Mouse (Mus musculus) kidney, embryonic 14.5 days (tissue): ENCODE measurements around the gene Tceanc2. TPM values are rescaled to one million over a fixed set of nuclear protein-coding genes. Genes with fewer than 3 reads are reported as not detected.
A peak's percentile ranks its signal among the peaks of the same experiment; 100 is the strongest.

Source experiments
- ATAC-seq: fragments of 200-750 bp; cut with Nextera tagmentation; 2 replicates; pipeline ENCODE4 v1.8.0; 2017; ENCODE audit warnings: moderate number of reproducible peaks, mild to moderate bottlenecking, moderate TSS enrichment, moderate library complexity; ENCODE audit not compliant: low FRiP score, low TSS enrichment
- H3K27ac ChIP-seq: fragments of 300-500 bp; sonication (generic); 2 replicates; pipeline ENCODE4 v1.5.1; 2014; ENCODE audit warnings: low read depth, mild to moderate bottlenecking, low read length, moderate library complexity, mixed read lengths
- H3K27me3 ChIP-seq: fragments of 300-500 bp; sonication (generic); 2 replicates; pipeline ENCODE4 v1.6.1; 2014; ENCODE audit warnings: mild to moderate bottlenecking, low read length; ENCODE audit not compliant: control insufficient read depth, insufficient read depth
- H3K36me3 ChIP-seq: fragments of 300-500 bp; sonication (generic); 2 replicates; pipeline ENCODE4 v1.6.1; 2014; ENCODE audit warnings: low read length, mixed read lengths; ENCODE audit not compliant: control insufficient read depth, insufficient read depth
- H3K4me1 ChIP-seq: fragments of 300-500 bp; sonication (generic); 2 replicates; pipeline ENCODE4 v1.6.1; 2014; ENCODE audit warnings: low read length, mixed read lengths; ENCODE audit not compliant: control insufficient read depth, insufficient read depth
- H3K4me2 ChIP-seq: fragments of 300-500 bp; sonication (generic); replicated peaks from 2 replicates; pipeline ENCODE4 v1.6.1; 2014; ENCODE audit warnings: low read depth, mild to moderate bottlenecking, low read length
- H3K4me3 ChIP-seq: fragments of 300-500 bp; sonication (generic); 2 replicates; pipeline ENCODE4 v1.5.1; 2014; ENCODE audit warnings: mild to moderate bottlenecking, low read length
- H3K9ac ChIP-seq: fragments of 300-500 bp; sonication (generic); 2 replicates; pipeline ENCODE4 v1.6.1; 2014; ENCODE audit warnings: low read depth, mild to moderate bottlenecking, low read length, moderate library complexity
- H3K9me3 ChIP-seq: fragments of 300-500 bp; sonication (generic); 2 replicates; pipeline ENCODE4 v1.6.1; 2016; ENCODE audit warnings: low read length; ENCODE audit not compliant: control insufficient read depth
- WGBS: fragments of 180-500 bp; shearing (Covaris S2); extraction: QIAGEN DNeasy Blood & Tissue Kit; methylation state at CpG from one replicate; pipeline ENCODE4 v1.1.7; 2014; 5-methylcytosine and 5-hydroxymethylcytosine counted together
- polyA plus RNA-seq: library from polyadenylated mRNA; unstranded; fragments of >200 nt; fragmentation: Nextera tagmentation; extraction: Ambion mirVana; gene quantifications from 2 replicates; pipeline ENCODE4 v1.2.1, GENCODE M21; 2014

Gene Tceanc2
- polyA plus RNA-seq, 1 experiment from 2014 or later = 39.3 TPM

DNA sequence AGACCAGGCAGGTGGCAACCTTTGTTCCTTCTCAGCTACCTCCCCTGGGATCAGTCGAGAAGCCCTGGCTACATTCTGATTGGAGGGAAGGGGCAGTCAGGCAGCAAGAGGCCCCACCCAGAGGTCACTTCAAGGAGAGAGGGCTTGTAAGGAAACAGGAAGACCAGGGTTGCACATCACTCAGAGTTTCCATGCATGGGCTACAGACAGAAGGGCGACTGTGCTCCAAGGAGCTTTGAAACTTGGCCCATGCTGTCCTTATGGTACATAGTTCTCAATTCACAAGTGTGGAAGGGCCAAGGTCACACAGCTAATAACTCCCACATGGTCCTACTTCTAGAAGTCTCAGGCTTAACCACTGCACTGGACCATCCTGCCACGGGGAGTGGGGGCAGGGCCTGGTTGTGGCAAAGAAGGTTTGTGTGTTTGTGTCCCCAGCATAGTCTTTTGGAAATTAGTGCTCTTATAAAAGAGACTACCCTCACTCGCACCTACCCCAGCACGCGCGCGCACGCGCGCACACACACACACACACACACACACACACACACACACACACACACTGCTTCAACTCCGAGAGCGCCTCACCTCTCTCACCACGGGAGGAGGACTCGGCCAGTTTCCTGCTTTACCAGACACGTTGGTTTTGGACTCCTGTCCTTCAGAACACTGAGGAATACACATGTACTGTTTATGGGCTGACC lies 84.3 kb downstream of the Tceanc2 start:
- ATAC-seq = no peak
- Histone ChIP-seq H3K27ac (no peak overlapping the region), H3K4me3 (no peak overlapping the region), H3K36me3 (no peaks in the 10 kb centered on the region), H3K9ac (no peak overlapping the region), H3K9me3 (no peaks in the 10 kb centered on the region), H3K27me3 (no peaks in the 10 kb centered on the region), H3K4me2 (no peak overlapping the region), H3K4me1 (no peaks in the 10 kb centered on the region)
- 74% methylated on average over 15 of the region's 16 CpGs for WGBS

DNA sequence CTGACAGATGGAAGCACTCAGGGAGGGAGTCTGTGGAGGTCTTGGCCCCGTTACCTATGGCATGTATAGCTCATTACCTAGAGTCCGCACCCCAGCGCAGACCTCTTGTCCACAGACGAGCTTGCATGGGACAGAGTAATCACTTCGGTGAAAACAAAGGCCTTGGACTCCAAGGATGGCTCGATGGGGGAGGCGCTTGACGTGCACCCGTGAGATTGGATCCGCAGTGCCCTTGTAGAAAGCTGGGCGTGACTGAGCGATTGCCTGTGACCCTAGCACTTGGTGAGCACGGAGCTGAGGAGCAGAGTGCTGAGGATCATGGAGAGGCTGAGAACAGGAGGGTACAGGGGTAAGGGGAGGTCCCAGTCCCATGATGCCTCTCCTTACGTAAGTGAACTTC lies 87.2 kb downstream of the Tceanc2 start:
- no peaks in the 10 kb centered on the region for H3K4me1 ChIP-seq

DNA sequence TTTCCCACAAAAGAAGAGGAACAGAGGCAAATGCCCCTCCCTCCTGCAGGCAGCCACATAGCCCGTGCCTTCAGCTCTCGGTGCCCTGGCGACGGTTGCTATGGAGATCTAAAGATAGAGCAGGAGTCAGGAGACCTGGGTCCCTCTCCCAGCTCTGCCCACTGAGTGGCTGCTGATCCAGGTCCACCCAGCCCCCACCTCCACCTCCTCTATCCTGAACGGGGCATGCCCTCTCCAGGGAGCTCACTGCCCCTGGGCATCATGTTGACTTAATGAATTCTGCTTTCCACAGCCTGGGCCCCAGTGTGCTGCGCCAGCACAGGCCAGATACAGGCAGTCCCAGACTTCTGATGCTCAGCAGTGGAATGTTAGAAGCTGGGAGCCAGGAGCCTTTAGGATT lies 94.1 kb downstream of the Tceanc2 start:
- Histone ChIP-seq H3K9me3 (no peaks in the 10 kb centered on the region), H3K27ac (0 out of 2 replicates have a peak overlapping the region, but pooled peaks have one; percentile 24), H3K4me3 (no peak overlapping the region), H3K36me3 (no peaks in the 10 kb centered on the region), H3K9ac (no peak overlapping the region), H3K27me3 (no peaks in the 10 kb centered on the region), H3K4me1 (peaks cover 15% of the 10 kb centered on the region; the same call in 1 of the 2 replicates), H3K4me2 (no peak overlapping the region)
- peak; percentile 84 for ATAC-seq
- 23% methylated on average over 6 of the region's 6 CpGs for WGBS

More for the DNA sequence above, 87.2 kb downstream of the Tceanc2 start:
- WGBS = 66% methylated on average over 14 of the region's 14 CpGs
- Histone ChIP-seq H3K9ac (no peak overlapping the region), H3K27ac (no peak overlapping the region), H3K9me3 (no peaks in the 10 kb centered on the region), H3K4me3 (no peak overlapping the region), H3K27me3 (no peaks in the 10 kb centered on the region), H3K36me3 (no peaks in the 10 kb centered on the region), H3K4me2 (no peak overlapping the region)
- ATAC-seq = no peak

DNA sequence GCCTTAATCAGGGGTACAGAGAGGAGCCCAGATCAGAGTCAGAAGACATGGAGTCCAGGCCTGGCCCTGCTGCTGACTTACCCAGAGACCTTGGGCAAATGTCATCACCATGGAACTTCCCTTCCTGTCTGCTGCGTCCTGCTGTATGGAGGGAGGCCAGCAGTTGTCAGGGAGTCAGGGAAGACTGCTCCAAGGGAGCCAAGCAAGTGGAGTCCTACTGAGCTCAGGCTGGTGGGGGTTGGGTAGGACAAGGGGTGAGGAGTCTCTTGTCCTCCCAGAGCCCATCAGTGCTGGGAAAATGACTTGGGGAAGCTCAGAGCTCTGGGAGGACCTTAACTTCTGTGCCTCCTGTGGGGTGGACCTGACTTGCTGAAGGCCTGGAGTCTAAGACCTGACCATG lies 94.6 kb downstream of the Tceanc2 start:
- H3K4me2 ChIP-seq = no peak overlapping the region
- H3K27me3 ChIP-seq = no peaks in the 10 kb centered on the region
- WGBS = 46% methylated on average over 1 of the region's 1 CpGs
- no peaks in the 10 kb centered on the region for H3K9me3 ChIP-seq
- ATAC-seq = 0 out of 2 replicates have a peak, but pooled peaks have one; percentile 10
- no peaks in the 10 kb centered on the region for H3K36me3 ChIP-seq
- H3K4me1 ChIP-seq = peaks cover 15% of the 10 kb centered on the region; the same call in 1 of the 2 replicates
- no peak overlapping the region for H3K27ac ChIP-seq
- H3K4me3 ChIP-seq = no peak overlapping the region
- no peak overlapping the region for H3K9ac ChIP-seq

Other genes starting within 250 kb of the Tceanc2 start
- 108 and 125 TPM in 2 replicates for gene Mrpl37, start 112.2 kb downstream of the Tceanc2 start, polyA plus RNA-seq
- gene Cyb5rl, start 112.1 kb downstream of the Tceanc2 start, polyA plus RNA-seq = 5.5 and 7.7 TPM in 2 replicates
- gene Cdcp2, start 82.2 kb downstream of the Tceanc2 start, polyA plus RNA-seq = 0.12 TPM in 1 of 2 replicates, not detected in the other
- 345 and 420 TPM in 2 replicates for gene Tmem59, start 717 bp downstream of the Tceanc2 start, polyA plus RNA-seq
- gene Ldlrad1, start 30.1 kb upstream of the Tceanc2 start, polyA plus RNA-seq = not detected in 2 replicates
- gene Lrrc42, start 74.4 kb upstream of the Tceanc2 start, polyA plus RNA-seq = 101 and 113 TPM in 2 replicates
- gene Hspb11, start 74.5 kb upstream of the Tceanc2 start, polyA plus RNA-seq = 39.6 and 56.6 TPM in 2 replicates
- gene Dio1, start 128.1 kb upstream of the Tceanc2 start, polyA plus RNA-seq = 0.38 TPM in 1 of 2 replicates, not detected in the other
- 44.6 and 51.4 TPM in 2 replicates for gene Yipf1, start 135.2 kb upstream of the Tceanc2 start, polyA plus RNA-seq
- 26.4 and 48.9 TPM in 2 replicates for gene Ndc1, start 188.7 kb upstream of the Tceanc2 start, polyA plus RNA-seq